Mouse (Mus musculus) cortical plate, adult 2 months (tissue): ENCODE results near the gene Arfgap2. TPM values are rescaled to one million over a fixed set of nuclear protein-coding genes. Genes with fewer than 3 reads are reported as not detected.
"Not testable (repeated sequence)": the region's sequence is repeated elsewhere in the genome, so short reads cannot be mapped to it uniquely, and the experiment has no call there.

Source experiments
- H3K27ac ChIP-seq: fragments of 200-500 bp; 2 replicates; pipeline ENCODE4 v1.5.1; 2012; ENCODE audit warnings: low read length, control low read depth, inconsistent platforms; ENCODE audit not compliant: insufficient read depth
- H3K4me1 ChIP-seq: fragments of 200-500 bp; 2 replicates; pipeline ENCODE4 v1.6.1; 2011; ENCODE audit warnings: low read length; ENCODE audit not compliant: control insufficient read depth, insufficient read depth
- H3K4me3 ChIP-seq: fragments of 200-500 bp; 2 replicates; pipeline ENCODE4 v1.5.1; 2011; ENCODE audit warnings: mild to moderate bottlenecking, low read length, control low read depth; ENCODE audit not compliant: insufficient read depth
- CTCF ChIP-seq: fragments of 200-500 bp; IDR thresholded peaks from 2 replicates; pipeline ENCODE4 v1.5.1; 2011; ENCODE audit warnings: mild to moderate bottlenecking, control low read depth, low read length; ENCODE audit not compliant: insufficient read depth; ENCODE audit errors: extremely low read depth
- POLR2A ChIP-seq: fragments of 200-500 bp; IDR thresholded peaks from 2 replicates; pipeline ENCODE4 v1.6.1; 2011; ENCODE audit warnings: mild to moderate bottlenecking, low read length, control low read depth; ENCODE audit not compliant: insufficient read depth; ENCODE audit errors: extremely low read depth
- polyA plus RNA-seq: library from polyadenylated mRNA; depleted of rRNA; stranded (reverse); fragments of >200 nt; gene quantifications from 2 replicates; pipeline ENCODE4 v1.2.3, GENCODE M21; 2012; rRNA removed

Gene Arfgap2
- polyA plus RNA-seq: 32.7 and 34.9 TPM in 2 replicates

- no peaks in the 10 kb centered on the region; the same call in 1 of the 2 replicates for H3K4me1 ChIP-seq
- TF ChIP-seq POLR2A: peak; percentile 72
- TF ChIP-seq CTCF: no peak
- H3K27ac ChIP-seq: peak within 1 kb of the TSS; percentile 88
- H3K4me3 ChIP-seq: peak within 1 kb of the TSS; percentile 97
Observed at GRCm38 (mm10) chr2:91264711-91265681, at the start of gene Arfgap2. Arfgap2 (plus strand) TSS chr2:91264974.

DNA sequence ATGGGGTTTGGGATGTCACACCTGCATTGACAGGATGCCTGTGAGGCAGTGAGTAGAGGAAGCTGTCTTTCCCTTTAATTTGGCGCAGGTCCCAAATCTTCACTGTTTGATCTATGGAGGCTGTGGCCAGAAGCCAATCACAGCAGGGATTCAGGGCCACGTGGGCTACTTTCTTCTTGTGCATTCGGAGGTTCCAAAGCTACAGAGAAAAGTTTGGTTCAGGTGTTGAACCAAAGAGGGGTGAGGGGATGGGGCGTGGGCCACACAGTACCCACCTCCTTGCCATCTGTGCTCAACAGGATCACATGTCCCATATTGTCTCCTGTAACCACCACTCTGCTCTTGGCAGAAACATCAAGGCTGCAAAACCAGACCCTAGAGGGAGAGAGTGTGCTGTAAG is 47.7 kb upstream of the Arfgap2 start:
- Histone ChIP-seq H3K27ac (no peak overlapping the region), H3K4me3 (no peak overlapping the region), H3K4me1 (peaks cover 2% of the 10 kb centered on the region)
- TF ChIP-seq POLR2A (no peak), CTCF (no peak)

DNA sequence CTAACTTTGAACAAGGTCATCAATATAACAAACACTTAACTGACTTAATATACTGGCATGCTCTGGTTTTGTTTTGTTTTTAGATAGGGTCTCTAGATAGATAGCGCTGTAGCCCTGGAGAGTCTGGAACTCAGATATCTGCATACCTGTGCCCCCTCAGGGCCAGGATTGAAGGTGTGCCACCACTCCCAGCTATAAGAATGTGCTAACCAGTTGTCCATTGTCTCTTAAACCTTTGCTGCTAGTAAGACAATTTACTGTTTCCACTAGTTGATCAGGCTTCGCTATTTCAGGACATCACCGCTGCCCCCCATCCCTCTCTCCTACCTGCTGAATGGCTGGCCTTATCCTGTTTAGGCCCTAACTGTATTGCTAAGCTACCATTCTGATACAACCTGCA is 44.3 kb upstream of the Arfgap2 start:
- Histone ChIP-seq H3K27ac (no peak overlapping the region), H3K4me3 (no peak overlapping the region), H3K4me1 (peaks cover 2% of the 10 kb centered on the region)
- no peak for TF ChIP-seq POLR2A
- no peak for TF ChIP-seq CTCF

DNA sequence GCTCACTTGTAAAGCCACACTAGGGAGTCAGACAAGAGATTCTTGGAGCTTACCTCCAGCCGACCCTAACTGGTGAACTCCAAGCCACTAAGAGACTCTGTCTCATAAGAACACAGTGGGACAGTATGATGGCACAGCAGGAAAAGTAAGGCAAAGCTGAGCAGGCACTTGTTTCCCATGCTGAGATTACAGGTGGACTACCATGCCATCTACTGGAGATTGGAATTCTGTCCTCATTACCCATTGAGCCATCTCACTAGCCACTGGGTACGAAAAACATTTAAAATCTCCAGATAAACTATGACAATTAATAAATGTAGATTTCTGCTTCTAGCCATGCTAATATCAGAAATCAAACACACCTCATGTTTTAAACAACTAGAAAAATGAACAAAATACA is 41.2 kb upstream of the Arfgap2 start:
- TF ChIP-seq CTCF (peak; percentile 45), POLR2A (no peak)

DNA sequence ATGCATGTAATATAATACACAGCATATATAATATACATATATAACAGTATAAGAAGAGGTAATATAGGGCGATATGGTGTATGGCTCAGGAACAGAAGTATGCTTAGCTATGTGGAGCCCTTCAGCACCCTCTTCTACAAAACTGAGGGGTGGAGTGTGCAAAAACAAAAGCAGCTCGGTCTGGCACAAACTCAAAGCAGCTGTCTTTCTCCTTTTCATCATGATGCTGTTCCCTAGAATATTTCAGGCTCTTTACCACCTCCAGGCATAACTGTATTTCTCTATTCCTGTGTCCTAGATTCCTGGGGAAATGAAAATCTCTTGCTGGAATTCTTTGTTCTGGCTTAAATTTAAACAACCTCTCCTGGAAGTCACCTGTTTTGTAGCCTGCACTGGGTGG is 35.0 kb upstream of the Arfgap2 start:
- Histone ChIP-seq H3K27ac (peak overlapping the region; percentile 84), H3K4me1 (peaks cover 1% of the 10 kb centered on the region; the same call in 1 of the 2 replicates), H3K4me3 (no peak overlapping the region)
- TF ChIP-seq CTCF (no peak), POLR2A (no peak)

More for the DNA sequence above, 41.2 kb upstream of the Arfgap2 start:
- Histone ChIP-seq H3K4me1 (no peaks in the 10 kb centered on the region), H3K4me3 (no peak overlapping the region), H3K27ac (no peak overlapping the region)

GRCm38 (mm10) chr2:91236601-91237510 is 27.9 kb upstream of the Arfgap2 start, which contains the start of gene Ddb2:
Ddb2 (minus strand) TSS chr2:91236982.
- H3K4me3 ChIP-seq: peak within 1 kb of the TSS; percentile 93
- peak within 1 kb of the TSS; percentile 20; the same call in 1 of the 2 replicates for H3K27ac ChIP-seq
- H3K4me1 ChIP-seq: no peaks in the 10 kb centered on the region; the same call in 1 of the 2 replicates
- TF ChIP-seq CTCF (no peak), POLR2A (peak; percentile 44; the same call in 1 of the 2 replicates)

DNA sequence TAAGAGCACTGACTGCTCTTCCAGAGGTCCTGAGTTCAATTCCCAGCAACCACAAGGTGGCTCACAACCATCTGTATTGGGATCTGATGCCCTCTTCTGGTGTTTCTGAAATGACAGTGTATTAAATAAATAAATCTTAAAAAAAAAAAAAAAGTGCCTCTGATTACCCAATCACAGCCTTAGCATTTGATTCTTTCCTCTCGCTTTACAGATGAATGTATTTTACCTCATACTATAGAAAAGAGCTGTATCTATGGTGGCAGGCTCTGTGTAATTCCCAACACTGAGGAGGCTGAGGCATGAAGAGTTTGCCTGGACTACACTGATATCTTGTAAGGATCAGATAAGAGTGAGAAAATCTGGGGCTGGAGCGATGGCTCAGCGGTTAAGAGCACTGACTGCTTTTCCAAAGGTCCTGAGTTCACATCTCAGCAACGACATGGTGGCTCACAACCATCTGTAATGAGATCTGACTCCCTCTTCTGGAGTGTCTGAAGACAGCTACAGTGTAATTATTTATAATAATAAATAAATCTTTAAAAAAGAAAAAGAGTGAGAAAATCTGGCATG is 27.2 kb upstream of the Arfgap2 start:
- H3K4me3 ChIP-seq: peak overlapping the region; percentile 93
- not testable (repeated sequence) for H3K27ac ChIP-seq, H3K4me1 ChIP-seq
- 0 out of 2 replicates have a peak, but pooled peaks have one; percentile 8 for TF ChIP-seq CTCF

DNA sequence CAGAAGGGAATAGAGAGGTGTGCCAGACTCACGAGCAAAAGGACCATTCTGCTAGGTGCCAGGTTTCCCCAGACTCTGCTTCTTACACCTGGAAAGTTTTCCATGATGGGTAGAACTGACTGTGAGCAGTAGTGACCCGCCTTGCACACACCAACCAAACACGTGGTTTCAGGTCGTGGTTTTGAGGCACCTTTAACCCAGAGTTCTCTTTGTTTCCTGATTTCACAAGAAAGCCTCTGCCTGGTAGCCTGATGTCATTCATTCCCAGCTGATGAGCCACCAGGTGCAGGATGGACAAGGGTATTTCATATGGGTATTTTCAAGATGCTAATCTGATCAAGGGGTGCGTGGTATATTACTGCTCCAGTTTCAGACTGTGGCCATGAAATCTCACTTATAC is 22.2 kb upstream of the Arfgap2 start:
- no peak for TF ChIP-seq POLR2A
- TF ChIP-seq CTCF: no peak
- H3K4me1 ChIP-seq: no peaks in the 10 kb centered on the region; the same call in 1 of the 2 replicates

DNA sequence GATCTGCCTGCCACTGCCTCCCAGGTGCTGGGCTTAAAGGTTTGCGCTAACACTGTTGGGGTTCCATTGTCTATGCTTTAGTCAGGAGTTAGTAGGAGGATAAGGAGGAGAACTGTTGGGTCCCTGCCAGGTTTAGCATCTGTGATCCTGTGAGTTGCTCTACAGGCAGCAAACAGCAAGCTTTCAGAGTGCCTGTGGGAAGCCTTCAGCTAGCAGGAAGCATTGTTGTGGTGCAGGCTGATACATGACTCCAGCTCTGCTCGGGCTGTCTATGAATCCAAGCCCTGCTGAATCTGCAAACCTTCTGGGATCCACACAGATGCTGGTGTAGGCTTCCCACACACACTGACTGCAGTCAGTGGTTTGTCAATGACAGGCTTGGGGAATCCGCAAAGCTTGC is 21.4 kb upstream of the Arfgap2 start:
- TF ChIP-seq CTCF: no peak
- TF ChIP-seq POLR2A: peak; percentile 36; the same call in 1 of the 2 replicates
- H3K4me3 ChIP-seq: no peak overlapping the region
- no peaks in the 10 kb centered on the region for H3K4me1 ChIP-seq
- no peak overlapping the region for H3K27ac ChIP-seq

More for the DNA sequence above, 22.2 kb upstream of the Arfgap2 start:
- Histone ChIP-seq H3K27ac (no peak overlapping the region), H3K4me3 (no peak overlapping the region)
